Mouse (Mus musculus) lung, postnatal 0 days (tissue): ENCODE results near the gene Tmem267. TPM values are rescaled to one million over a fixed set of nuclear protein-coding genes. Genes with fewer than 3 reads are reported as not detected.

Experiments used
- ATAC-seq: fragments of 200-750 bp; cut with Nextera tagmentation; 2 replicates; pipeline ENCODE4 v1.8.0; 2017; ENCODE audit warnings: moderate library complexity
- DNase-seq: peaks from one replicate; pipeline ENCODE4 v3.0.0-alpha.2; 2016; ENCODE audit warnings: low spot score
- H3K27ac ChIP-seq: fragments of 300-500 bp; sonication (generic); 2 replicates; pipeline ENCODE4 v1.5.1; 2014; ENCODE audit warnings: antibody characterized with exemption, mild to moderate bottlenecking, low read length, mixed read lengths
- H3K27me3 ChIP-seq: fragments of 300-500 bp; sonication (generic); replicated peaks from 2 replicates; pipeline ENCODE4 v1.6.1; 2014; ENCODE audit warnings: low read length, mixed read lengths; ENCODE audit not compliant: insufficient read depth
- H3K36me3 ChIP-seq: fragments of 300-500 bp; sonication (generic); 2 replicates; pipeline ENCODE4 v1.6.1; 2014; ENCODE audit warnings: low read length, mixed read lengths; ENCODE audit not compliant: insufficient read depth
- H3K4me1 ChIP-seq: fragments of 300-500 bp; sonication (generic); 2 replicates; pipeline ENCODE4 v1.6.1; 2014; ENCODE audit warnings: antibody characterized with exemption, low read depth, low read length, mixed read lengths; ENCODE audit not compliant: insufficient read depth
- H3K4me2 ChIP-seq: fragments of 300-500 bp; sonication (generic); replicated peaks from 2 replicates; pipeline ENCODE4 v1.6.1; 2014; ENCODE audit warnings: low read depth, mild to moderate bottlenecking, low read length, moderate library complexity, mixed read lengths
- H3K4me3 ChIP-seq: fragments of 300-500 bp; sonication (generic); 2 replicates; pipeline ENCODE4 v1.5.1; 2014; ENCODE audit warnings: low read depth, low read length
- H3K9ac ChIP-seq: fragments of 300-500 bp; sonication (generic); replicated peaks from 2 replicates; pipeline ENCODE4 v1.6.1; 2014; ENCODE audit warnings: low read depth, mild to moderate bottlenecking
- H3K9me3 ChIP-seq: fragments of 300-500 bp; sonication (generic); 2 replicates; pipeline ENCODE4 v1.6.1; 2016; ENCODE audit warnings: low read length, mixed read lengths
- CTCF ChIP-seq: IDR thresholded peaks from 2 replicates; pipeline ENCODE4 v1.5.1; 2016; ENCODE audit warnings: antibody characterized with exemption, mild to moderate bottlenecking
- EP300 ChIP-seq: IDR thresholded peaks from 2 replicates; pipeline ENCODE4 v1.6.1; 2016; ENCODE audit warnings: antibody characterized with exemption, mild to moderate bottlenecking, control low read depth
- WGBS: fragments of 180-500 bp; shearing (Covaris S2); extraction: QIAGEN DNeasy Blood & Tissue Kit; methylation state at CpG from one replicate; pipeline ENCODE4 v1.1.7; 2014; 5-methylcytosine and 5-hydroxymethylcytosine counted together
- polyA plus RNA-seq: library from polyadenylated mRNA; unstranded; fragments of >200 nt; fragmentation: Nextera tagmentation; extraction: Ambion mirVana; gene quantifications from 2 replicates; pipeline ENCODE4 v1.2.1, GENCODE M21; 2015

Gene Tmem267
- polyA plus RNA-seq = 0.98 and 1.5 TPM in 2 replicates

DNA sequence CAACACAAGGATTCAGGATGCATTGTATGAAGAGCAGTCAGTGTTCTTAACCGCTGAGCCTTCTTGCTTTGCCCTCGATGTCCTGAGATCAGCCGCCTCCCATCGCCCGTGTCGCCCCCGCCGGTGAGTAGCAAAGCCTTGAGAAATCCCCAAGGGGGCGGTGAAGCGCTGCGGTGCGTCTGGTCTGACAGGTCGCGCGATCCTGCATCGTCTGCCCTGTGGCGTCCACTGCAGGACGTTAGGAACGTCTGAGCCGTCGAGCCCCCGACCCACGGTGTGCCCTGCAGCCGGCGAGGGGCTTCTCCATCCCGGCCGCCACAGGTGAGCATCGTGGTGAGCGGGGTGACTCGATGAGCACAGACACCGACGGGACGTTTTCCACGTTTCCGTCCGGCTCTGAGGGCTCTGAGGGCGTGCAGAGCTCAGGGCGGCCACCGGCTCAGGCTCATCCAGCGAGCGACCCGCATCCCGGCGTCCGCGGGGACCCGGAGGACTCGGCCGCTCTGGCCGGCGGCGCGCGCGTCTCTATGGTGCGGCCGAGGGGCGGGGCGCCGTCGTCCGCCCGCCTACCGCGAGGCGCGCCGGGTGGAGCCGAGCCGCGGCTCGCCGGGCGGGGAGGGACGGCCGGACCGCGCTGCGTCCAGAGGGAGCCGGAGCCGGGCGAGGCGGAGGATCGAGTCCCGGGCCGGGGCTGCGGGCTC is at the start of gene Tmem267, which contains the start of gene 3110070M22Rik:
TSS of gene Tmem267 (plus strand) at position 160 of the 701 bp plus-strand sequence.
TSS of gene 3110070M22Rik (minus strand) at position 504 of the 701 bp plus-strand sequence.
- no peaks in the 10 kb centered on the region for H3K27me3 ChIP-seq
- H3K9me3 ChIP-seq = no peaks in the 10 kb centered on the region
- no peak within 1 kb of the TSS for H3K4me3 ChIP-seq
- ATAC-seq (peak; percentile 20), DNase-seq (peak; percentile 81)
- no peak within 1 kb of the TSS; the same call in 1 of the 2 replicates for H3K9ac ChIP-seq
- H3K4me2 ChIP-seq = no peak within 1 kb of the TSS
- H3K36me3 ChIP-seq = peaks cover 12% of the 10 kb centered on the region
- 55% methylated on average over 81 of the region's 87 CpGs for WGBS
- TF ChIP-seq EP300 (no peak), CTCF (peak; percentile 58)
- 0 out of 2 replicates have a peak within 1 kb of the TSS, but pooled peaks have one; percentile 51 for H3K27ac ChIP-seq
- no peaks in the 10 kb centered on the region for H3K4me1 ChIP-seq

DNA sequence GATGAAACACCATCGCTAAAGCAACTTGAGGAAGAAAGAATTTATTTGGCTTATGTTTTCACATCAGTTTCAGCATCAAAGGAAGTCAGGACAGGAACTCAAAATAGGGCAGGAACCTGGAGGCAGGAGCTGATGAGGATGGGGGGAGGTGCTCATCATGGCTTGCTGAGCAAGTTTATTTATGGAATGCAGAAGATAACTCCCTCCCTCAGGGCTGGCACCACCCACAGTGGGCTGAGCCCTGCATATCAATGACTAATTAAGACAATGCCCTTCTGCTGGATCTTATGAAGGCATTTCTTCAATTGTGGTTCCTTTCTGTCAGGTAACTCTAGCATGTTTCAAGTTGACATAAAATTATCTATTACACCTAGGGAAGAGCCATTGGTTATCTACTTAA is 45.6 kb upstream of the Tmem267 start:
- Histone ChIP-seq H3K4me3 (no peak overlapping the region), H3K9ac (no peak overlapping the region), H3K4me2 (no peak overlapping the region), H3K9me3 (no peaks in the 10 kb centered on the region), H3K27ac (no peak overlapping the region), H3K4me1 (no peaks in the 10 kb centered on the region), H3K36me3 (peaks cover 24% of the 10 kb centered on the region; the same call in 1 of the 2 replicates), H3K27me3 (no peaks in the 10 kb centered on the region)
- TF ChIP-seq EP300 = no peak
- DNase-seq = no peak
- WGBS = 63% methylated on average over 1 of the region's 1 CpGs
- ATAC-seq = no peak

DNA sequence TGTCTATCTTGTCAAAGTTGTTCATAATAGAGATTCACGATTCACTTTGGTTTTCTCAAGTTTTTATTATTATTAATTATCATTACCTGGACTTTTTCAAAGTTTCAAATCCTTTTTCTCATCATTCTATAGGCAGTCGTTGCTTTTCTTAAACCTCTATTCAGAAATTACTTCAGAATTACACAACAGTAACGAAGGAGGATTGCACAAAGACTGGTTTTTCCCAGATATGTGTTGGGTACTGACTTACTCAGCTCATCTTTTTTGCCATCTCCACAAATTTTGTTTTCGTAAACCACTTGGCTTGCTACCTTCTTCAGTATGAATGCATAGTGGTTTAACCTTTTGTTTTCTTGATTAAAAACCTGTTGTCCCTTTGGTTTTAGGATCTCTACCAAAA is 34.3 kb upstream of the Tmem267 start:
- WGBS = 89% methylated on average over 4 of the region's 4 CpGs
- ATAC-seq (no peak), DNase-seq (no peak)
- Histone ChIP-seq H3K36me3 (peaks cover 23% of the 10 kb centered on the region), H3K27ac (no peak overlapping the region), H3K4me2 (no peak overlapping the region), H3K27me3 (no peaks in the 10 kb centered on the region), H3K4me1 (no peaks in the 10 kb centered on the region), H3K9me3 (no peaks in the 10 kb centered on the region), H3K9ac (no peak overlapping the region), H3K4me3 (no peak overlapping the region)
- TF ChIP-seq EP300 = no peak
- TF ChIP-seq CTCF = no peak

DNA sequence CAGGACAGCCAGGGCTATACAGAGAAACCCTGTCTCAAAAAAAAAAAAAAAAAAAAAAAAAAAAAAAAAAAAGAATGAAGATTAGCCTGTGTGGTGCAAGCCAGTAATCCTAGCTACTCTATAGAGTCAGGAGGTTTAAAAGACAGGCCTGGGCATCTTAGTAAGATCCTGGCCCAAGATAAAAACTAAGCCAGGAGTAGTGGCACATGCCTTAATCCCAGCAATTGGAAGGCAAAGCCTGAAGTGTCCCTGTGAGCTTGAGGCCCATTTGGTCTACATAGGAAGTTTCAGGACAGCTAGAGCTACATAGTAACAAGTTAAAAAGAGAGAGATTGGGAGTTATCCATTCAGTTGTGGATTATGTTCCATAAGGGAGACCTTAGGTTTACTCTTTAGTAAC is 32.8 kb upstream of the Tmem267 start:
- TF ChIP-seq EP300 (no peak), CTCF (no peak)
- H3K36me3 ChIP-seq = peaks cover 24% of the 10 kb centered on the region
- DNase-seq = no peak

DNA sequence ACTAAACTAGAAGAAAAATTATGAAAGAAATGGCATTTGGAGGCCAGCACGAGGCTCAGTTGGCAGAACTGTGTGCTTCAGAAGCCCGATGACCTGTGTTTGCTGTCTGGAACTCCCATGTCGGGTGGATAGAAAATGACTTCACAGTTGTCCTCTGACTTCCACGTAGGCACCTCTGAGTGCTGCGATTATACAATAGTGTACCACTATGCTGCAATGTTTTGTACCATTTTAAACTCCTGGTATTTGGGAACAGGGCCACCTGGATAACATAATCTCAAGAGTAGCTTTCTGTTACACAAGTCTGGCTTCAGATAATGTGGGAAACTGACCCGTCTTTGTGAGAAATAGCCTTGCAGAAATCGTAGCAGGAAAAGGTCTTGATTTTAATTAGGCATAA is 31.5 kb upstream of the Tmem267 start:
- Histone ChIP-seq H3K4me1 (no peaks in the 10 kb centered on the region), H3K36me3 (peaks cover 13% of the 10 kb centered on the region), H3K27ac (no peak overlapping the region), H3K9me3 (no peaks in the 10 kb centered on the region), H3K9ac (no peak overlapping the region), H3K27me3 (no peaks in the 10 kb centered on the region), H3K4me3 (no peak overlapping the region), H3K4me2 (no peak overlapping the region)
- TF ChIP-seq CTCF = no peak
- TF ChIP-seq EP300 = no peak
- 90% methylated on average over 7 of the region's 7 CpGs for WGBS
- no peak for ATAC-seq
- DNase-seq = no peak

More for the DNA sequence above, 32.8 kb upstream of the Tmem267 start:
- H3K27ac ChIP-seq = no peak overlapping the region
- H3K4me2 ChIP-seq = no peak overlapping the region
- no peak for ATAC-seq
- no peaks in the 10 kb centered on the region for H3K4me1 ChIP-seq
- H3K4me3 ChIP-seq = no peak overlapping the region
- no peaks in the 10 kb centered on the region for H3K27me3 ChIP-seq
- no peak overlapping the region for H3K9ac ChIP-seq
- no peaks in the 10 kb centered on the region for H3K9me3 ChIP-seq

DNA sequence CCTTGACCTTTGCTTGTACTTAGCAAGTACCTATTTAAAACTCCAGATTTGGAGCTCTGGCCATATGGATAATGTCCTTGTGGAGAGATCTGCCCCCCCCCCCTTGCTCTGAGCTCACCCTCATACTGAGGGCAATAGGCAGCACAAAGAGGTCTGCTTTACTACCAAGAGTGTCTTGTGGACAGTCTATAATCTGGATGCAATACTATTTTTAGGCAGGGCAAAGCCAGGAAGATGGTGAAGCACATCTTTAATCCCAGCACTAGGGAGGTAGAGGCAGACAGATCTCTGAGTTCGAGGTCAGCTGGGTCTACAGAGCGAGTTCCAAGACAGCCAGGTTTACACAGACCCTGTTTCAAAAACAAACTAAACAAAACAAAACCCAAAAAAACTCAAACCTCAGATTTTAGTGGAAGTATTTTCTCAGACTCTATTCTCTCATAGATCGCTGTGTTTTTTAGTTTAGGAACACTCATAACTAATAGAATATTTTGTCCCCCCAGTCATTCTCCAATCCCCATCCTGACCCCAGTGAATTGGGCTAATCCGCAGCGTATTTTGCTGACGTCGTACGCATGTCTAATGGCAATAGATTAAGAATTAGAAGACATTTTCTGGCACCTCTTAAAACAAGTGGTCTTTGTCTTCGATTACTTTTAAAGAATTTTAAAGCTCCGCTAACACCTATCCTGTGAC is 25.8 kb upstream of the Tmem267 start:
- no peaks in the 10 kb centered on the region for H3K27me3 ChIP-seq
- peak overlapping the region; percentile 77 for H3K9ac ChIP-seq
- peak overlapping the region; percentile 74 for H3K4me3 ChIP-seq
- peak; percentile 10 for DNase-seq
- no peaks in the 10 kb centered on the region for H3K9me3 ChIP-seq
- TF ChIP-seq EP300 (no peak), CTCF (no peak)
- peak overlapping the region; percentile 81 for H3K27ac ChIP-seq
- H3K36me3 ChIP-seq = peaks cover 5% of the 10 kb centered on the region; the same call in 1 of the 2 replicates
- WGBS = 4% methylated on average over 10 of the region's 10 CpGs
- H3K4me1 ChIP-seq = peaks cover 9% of the 10 kb centered on the region; the same call in 1 of the 2 replicates
- peak overlapping the region; percentile 62 for H3K4me2 ChIP-seq
- ATAC-seq = peak; percentile 53
